Mouse (Mus musculus) kidney, postnatal 14 days (tissue): Measurements from ENCODE around the gene Rassf10.
"Not testable (repeated sequence)": the region's sequence is repeated elsewhere in the genome, so short reads cannot be mapped to it uniquely, and the experiment has no call there.

ENCODE experiments used
- DNase-seq: peaks from one replicate; pipeline ENCODE4 v3.0.0; 2022; ENCODE audit warnings: mixed read lengths

Rassf10 gene

DNA sequence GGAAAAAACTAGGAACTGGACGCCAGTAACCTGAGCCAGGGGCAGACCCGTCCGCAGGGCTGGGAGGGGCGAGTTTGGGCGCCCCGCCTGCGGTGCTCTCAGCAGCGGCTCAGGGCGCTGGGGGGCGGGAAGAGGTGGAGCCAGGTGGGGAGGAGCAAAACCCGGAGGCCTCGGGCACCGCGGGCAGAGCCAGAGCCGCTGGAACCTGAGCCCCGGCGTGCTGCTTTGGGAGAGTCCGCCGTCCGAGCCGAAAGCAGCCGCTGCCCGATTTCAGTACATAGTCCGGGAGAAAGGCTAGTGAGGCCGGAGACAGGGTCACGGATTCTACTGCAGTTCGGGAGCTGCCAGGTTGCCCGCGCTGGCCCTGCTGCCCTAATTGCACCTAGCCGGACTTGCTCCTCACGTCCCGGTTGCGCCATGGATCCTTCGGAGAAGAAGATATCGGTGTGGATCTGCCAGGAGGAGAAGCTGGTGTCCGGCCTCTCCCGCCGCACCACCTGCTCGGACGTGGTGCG lies at the start of gene Rassf10:
Rassf10 (plus strand) TSS at position 186 of the 515 bp plus-strand sequence.
- peak; percentile 94 for DNase-seq

DNA sequence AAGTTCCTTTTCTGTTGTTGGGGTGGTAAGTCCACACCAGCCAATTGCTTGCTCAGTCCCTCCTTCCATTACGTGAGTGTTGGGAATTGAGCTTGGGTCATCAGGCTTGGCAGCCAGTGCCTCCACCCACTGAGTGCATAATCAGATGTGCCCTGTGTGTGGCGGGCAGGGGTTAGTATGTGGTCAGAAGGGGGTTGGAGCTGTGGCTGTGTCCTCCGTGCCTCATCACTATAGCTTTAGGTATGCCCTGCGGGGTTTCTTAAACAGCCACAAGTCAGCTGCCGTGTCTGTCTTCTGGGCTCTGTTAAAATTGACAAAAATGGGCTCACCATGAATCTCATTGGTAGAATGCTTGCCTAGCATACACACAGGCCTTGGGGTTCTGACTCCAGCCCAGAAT lies 46.9 kb upstream of the Rassf10 start:
- no peak for DNase-seq

DNA sequence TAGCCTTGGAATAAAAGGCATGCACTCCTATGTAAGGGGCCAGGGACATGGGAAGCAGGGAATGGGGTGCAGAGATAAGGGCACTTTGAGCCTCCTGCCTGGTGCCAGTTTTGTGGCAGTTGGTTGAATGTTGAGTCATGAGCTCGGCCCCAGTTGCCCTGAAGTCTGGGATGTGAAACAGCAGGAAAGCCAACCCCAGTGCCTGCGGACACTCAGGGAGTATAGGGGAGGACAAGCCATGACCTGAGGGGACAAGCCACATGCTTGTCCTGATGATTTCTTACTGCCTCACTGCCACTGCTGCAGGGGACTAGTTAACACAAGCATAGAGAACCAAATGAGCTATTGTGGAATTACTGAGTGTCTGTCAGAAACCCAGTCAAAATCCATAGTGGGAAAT lies 46.3 kb upstream of the Rassf10 start:
- no peak for DNase-seq

DNA sequence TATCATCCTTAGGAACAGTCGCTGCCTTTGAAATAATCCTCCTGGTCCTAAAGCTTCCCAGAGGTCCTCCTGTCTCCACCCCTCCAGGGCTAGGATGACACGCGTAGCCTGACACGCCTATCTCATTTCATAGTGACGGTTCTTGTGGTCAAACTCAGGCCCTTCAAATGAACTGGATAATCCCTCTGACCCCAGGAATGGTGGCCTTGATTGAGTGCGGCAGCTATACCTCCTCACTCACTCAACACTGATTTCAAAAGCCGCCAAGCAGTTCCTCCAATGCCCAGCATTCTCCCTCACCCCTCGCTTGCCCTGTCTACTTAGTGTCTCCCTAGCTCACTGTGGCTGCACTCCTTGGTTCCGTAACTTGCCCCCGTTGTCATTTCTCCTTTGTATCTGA lies 44.6 kb upstream of the Rassf10 start:
- no peak for DNase-seq

DNA sequence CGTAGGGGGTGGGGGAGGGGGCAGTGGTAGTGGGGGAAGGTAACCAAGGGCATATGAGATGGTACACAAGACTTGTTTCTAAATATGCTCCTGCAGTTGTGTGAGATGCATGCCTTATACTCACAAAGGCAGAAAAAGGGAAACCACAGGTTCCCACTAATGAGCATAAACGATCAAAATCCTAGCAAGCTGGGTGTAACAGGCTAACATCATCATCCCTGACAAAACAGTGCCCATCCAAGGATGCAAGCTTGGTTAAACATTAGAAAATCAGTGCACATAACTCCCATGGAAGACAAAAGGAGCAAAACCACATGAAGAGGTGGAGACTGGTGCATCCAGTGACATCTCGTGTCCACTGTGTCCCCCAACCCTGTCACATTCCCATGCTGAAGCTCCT lies 40.8 kb upstream of the Rassf10 start:
- no peak for DNase-seq

DNA sequence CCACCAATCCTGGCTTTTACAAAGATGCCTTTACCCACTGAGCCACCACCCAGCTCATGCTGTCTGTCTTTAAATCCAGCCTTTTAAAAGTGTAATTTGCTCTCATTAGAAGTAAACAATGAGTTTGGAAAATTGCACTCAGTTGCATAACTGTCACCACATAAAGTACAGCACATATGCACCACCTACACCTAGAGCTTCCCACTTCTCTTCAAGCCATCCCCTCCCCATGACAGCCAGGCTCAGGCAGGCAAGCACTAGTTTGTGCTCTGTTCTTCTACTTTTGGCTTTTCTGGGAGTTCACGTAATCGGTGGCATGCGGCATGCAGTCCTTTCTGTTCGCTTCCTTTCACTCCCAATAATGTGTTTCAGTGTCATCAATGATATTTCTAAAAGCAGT lies 38.2 kb upstream of the Rassf10 start:
- DNase-seq = no peak

DNA sequence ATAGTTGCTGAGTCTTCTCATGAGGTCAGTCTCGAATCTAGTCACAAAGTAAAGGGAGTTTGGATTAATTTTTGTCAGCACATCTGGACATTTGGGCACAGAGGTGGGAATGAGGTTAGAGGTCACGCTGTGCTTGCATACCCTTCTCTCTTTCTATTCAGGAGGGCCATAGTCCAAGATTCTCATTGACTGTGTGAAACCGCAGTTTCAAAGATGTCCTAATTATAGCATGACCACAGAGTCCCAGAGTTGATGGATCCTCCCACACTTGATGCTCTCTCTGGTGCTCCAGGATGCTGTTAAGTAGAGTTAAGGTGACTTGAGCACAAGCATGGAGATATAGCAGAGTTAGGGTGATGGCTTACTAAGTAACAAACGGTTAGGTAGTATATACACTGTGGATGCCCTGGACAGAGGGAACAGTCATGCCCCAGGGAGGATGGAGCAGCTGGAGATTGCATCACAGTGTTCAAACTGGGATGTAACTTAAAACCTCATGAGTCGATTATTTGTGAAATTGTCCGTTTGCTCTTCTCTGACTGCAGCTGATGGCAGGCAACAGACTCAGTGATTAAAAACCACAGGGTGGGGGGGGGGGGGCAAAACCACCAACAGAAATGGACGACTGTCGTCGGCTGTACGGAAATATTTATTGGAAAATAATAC lies 36.0 kb upstream of the Rassf10 start:
- no peak for DNase-seq

DNA sequence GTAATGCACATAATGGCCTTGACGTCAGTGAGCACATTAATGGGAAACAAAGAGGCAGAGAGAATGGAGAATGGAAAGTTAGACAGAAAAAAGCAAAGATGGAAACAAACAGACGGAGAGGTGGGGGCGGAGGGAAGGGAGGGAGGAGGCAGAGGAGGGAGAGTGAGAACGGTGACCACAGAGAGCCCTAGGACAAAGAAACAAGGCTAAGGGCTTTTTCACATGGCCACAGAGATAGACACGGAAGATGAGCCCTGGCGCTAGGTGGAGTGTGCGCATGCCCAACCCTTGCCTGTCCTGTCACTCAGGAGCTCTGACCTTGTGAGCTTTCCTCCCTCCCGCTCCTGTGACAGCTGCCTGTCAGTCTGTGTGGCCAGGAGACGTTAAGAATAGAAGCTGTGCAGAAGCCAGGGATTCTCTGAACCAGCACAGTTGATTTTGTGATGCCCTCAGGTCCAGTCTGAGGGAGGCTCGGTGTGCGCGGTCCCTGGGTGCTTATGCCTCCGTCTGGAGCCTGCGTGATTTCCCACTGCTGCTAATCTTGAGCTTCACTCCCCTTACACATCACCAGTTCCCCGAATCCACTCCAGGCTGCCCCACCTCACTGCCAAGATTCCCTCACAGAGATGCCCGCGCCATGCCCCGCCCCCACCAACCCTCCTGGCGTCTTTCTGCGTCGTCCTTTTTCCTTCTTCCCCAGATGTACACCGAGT lies 35.3 kb upstream of the Rassf10 start:
- DNase-seq = no peak

DNA sequence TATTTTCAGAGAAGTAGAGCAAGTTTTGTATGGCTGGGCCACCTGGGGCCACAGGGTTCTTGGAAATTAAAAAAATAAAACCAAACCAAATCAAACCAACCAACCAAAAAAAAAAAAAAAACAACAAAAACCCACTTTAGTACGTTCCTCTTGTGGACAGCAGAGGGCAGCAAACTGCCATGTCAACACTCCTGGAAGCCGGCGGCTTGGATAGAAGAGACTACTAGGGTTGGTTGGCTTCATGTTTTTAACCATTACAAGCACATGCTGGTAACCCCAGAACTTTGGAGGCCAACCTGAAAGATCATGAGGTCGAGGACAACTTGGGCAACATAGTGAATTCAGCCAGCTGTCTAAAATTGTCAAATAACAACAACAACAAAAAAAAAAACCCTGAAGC lies 33.9 kb upstream of the Rassf10 start:
- DNase-seq = peak; percentile 76

DNA sequence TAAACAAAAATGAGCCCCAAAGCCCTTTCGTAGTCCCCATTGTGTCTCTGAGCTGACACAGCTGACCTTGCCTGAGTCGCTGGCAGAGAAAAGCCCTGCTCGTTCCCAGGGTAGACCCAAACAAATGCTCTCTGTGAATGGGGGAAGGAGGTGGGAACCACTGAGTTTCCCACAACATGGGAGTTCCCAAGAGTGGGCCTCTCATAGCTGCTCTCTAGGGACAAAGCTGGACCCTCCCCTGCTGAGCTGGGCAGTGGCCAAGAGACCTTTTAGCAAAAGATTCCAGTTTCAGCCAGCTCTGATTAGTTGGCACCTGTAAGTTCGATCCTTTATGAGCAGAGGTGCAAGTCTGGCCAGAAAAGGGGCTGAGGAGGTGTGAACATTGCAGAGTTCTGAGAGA lies 31.0 kb upstream of the Rassf10 start:
- no peak for DNase-seq

DNA sequence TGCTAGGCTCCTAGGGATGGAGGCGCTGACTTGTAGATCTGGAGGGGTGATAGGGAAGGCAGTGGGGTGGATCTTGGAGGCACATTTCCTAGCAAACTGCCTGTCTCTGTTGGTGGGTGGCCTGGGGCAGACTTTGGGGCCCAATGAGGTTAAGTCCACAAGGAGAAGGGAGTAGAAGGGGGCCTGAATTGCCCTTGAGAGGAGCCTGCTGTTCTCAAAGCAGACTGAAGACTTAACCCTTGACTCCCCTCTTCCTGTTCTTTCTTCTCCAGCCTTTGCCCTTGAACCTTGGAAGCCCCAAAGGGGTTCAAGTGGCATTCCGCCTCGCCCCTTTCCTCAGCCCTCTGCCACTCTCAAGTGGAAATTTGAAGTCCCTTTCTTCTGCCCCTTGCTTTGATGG lies 30.1 kb upstream of the Rassf10 start:
- no peak for DNase-seq

DNA sequence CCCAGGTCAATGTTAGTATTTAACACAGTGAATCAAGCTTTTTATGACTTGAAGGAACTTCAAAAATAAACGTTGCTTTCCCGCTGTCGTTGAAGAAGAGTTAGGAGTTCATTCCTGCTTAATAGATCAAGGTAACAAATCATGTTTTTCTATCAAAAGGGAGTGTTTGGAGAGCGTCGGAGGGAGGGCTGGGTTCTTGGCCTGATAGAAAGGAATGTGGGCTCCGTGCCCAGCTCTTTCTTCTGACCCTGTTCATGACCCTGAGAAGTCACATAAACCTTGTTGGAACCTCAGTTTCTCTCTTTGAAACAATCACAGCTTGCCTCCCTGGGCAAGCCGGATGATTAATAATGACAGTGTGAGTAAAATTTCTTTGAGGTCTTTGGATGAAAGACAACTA lies 23.1 kb upstream of the Rassf10 start:
- peak; percentile 67 for DNase-seq

DNA sequence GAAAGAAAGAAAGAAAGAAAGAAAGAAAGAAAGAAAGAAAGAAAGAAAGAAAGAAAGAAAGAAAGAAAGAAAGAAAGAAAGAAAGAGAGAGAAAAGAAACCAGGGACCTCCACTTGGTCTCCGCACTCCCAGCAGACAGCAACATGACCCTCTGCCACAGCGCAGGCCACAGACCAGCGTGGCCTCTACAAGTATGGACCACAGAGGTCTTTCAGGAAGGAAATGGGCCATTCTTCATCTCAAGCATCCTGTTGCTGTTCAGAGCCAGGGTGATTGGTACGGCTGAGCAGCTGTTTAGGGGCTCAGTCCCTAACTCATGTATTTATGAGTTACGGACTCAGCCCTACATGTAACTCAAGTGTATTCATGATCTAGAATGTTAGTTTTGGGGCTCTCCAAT lies 17.9 kb upstream of the Rassf10 start:
- not testable (repeated sequence) for DNase-seq

DNA sequence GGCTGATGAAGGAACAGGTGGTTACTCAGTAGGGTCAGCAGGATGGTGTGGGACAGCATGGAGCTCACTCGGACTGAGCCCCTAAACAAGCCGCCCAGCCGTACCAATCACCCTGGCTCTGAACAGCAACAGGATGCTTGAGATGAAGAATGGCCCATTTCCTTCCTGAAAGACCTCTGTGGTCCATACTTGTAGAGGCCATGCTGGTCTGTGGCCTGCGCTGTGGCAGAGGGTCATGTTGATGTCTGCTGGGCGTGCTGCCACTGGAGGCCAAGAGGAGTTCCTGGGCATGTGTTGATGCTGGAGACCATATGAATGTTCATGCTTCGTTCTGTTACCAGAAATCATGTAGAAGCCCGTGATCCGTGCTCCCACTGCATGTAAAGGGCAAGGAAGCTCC lies 16.7 kb upstream of the Rassf10 start:
- DNase-seq = no peak

DNA sequence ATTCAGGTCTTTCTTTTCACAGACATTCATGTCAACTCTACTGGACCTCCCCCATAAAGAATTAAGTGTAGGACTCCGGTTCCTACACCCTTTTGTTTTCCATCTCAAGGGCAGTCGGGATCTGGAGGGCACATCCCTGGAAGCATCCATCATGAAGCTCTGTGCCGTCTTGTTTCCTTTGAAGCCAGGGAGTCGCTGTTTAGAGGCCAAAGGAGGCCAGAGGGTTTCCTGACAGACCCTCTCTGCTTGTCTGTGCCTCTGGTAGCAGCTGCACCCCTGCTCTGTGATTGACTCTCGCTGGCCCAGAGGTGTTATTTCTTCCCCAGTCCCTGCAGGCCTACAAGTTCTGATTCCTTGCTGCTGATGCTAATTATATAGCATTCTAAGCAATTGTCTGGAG lies 14.8 kb upstream of the Rassf10 start:
- DNase-seq = no peak

DNA sequence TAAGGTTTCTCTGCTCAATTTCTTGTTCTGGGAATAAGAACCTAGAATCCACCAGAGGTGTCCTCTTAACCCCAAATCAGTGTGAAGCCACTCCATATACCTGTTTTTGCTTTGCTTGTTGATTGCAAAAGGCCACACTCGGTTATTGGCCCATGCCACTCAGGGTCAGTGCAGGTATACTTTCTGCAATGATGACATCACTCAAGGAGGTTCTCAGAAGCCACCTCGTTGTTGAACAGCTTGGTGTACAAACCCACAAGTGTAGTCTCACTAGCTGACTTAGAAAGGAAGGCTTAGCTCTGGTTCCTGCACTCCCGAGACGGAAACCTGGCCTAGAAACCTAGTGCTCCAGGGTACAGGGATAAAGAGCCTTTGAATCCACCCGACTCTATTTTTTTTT lies 11.2 kb upstream of the Rassf10 start:
- DNase-seq = no peak

DNA sequence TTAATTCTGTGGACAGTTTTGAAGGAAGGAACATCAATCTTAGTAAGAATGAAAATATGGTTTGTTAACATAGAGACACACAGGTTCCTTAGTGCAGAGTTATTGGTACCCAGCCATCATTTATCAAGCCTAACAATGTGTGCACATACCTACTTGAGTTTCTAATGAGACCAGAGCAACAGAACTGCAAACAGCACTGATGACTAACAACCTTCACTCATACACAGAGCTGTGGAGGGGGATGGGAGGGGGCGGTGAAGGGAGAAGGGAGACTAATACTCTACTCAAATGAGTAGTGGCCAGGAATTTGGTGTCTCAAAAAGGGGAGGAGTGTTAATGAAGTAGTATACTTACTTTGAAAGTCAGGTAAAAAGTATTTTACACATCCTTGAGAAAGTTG lies 10.7 kb upstream of the Rassf10 start:
- DNase-seq = no peak

DNA sequence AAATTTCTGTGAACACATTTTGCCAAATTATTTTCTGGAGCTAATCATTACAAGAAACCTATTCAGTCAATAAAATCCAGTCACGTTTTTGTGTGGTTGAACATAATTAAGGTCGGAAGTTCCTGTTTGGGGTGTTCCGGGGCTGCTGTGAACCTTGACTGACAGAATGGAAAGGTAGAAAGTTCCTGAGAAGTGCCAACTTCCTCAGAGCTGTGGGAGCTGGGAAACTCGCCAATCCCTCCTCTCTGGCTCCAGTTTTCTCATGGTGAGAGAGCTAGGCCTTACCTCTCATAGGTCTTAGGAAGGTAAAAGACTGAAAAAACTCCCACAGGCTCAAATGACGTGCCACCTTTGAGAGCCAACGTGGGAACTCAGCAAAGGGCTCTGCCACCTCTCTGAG lies 7.1 kb upstream of the Rassf10 start:
- DNase-seq = peak; percentile 73

DNA sequence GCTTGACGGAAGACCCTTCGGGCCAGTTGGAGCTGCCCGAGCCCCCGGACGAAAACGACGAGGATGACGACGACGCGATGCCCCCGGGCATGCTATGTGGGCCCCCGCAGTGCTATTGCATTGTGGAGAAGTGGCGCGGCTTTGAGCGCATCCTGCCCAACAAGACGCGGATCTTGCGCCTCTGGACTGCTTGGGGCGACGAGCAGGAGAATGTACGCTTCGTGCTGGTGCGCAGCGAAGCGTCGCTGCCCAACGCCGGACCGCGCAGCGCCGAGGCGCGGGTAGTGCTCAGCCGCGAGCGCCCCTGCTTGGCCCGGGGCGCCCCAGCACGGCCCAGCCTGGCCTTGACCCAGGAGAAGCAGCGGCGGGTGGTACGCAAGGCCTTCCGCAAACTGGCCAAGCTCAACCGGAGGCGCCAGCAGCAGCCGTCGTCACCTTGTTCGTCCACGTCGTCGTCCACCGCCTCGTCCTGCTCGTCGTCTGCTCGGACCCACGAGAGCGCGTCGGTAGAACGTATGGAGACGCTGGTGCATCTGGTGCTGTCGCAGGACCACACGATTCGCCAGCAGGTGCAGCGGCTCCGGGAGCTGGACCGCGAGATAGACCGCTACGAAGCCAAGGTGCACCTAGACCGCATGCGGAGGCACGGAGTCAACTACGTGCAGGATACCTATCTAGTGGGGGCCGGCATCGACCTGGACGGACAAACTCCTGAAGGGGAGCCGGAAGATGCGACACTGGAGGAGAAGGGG lies 765 bp downstream of the Rassf10 start:
- DNase-seq = peak; percentile 51

DNA sequence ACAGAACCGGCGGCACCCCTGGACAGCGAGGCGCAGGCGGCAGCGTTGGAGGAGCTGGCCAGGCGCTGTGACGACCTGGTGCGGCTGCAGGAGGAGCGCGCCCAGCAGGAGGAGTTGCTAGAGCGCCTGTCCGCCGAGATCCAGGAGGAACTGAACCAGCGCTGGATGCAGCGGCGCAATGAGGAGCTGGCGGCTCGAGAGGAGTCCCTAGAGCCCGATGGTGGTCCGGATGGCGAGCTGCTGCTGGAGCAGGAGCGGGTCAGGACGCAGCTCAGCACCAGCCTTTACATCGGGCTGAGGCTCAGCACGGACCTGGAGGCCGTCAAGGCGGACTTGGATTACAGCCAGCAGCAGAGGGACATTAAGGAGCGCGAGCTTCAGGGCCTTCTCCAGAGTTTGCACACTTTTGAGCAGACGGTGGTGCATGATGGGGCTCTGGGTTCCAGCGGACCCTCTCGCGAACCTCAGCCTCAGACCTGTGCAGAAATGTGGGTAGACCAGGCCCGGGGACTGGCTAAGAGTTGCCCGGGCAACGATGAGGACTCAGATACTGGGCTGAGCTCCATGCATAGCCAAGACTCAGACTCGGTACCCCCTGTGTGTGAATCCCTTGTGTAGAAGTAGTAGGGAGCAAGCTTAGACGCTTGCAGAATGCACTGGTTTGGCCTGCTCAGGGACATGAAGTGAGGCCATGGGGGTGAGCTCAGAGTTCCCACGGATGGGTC lies 1.5 kb downstream of the Rassf10 start:
- DNase-seq = peak; percentile 65

DNA sequence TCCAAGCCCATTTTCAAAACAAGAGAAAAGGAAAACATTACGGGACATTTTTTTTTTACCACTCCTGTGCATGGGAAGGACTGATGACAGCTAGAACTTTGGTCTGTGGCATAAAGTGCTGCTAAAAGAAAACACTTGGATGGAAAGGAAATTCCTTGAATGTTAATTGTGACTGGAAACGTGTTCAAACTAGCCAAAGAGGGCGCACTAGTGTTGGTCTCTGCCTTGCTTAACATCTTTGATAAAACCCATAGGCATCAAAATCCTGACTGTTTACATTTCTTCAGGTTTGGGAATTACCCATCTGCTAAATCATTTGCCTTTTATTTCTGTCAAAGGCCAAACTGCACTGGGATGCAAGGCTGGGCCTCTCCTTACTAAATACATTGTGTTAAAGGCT lies 2.2 kb downstream of the Rassf10 start:
- DNase-seq = peak; percentile 14

DNA sequence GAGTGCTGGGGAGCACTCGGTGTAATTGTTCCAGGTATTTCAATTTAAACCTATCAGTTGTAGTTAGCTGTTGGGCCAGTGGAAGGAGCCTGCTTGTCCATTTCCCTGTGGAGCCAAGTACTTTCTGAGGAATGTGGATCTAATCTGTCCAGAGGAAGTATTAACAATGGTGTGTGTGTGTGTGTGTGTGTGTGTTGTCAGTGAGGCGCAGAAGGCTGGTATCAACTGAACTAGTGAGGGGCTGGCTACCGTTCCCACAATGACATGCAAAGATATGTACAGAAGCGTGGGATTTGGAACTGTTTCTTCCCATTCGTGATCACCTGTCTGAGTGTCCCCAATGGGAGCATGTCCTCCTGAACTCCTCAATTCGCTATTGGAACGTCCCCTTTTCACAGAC lies 3.2 kb downstream of the Rassf10 start:
- peak; percentile 28 for DNase-seq

DNA sequence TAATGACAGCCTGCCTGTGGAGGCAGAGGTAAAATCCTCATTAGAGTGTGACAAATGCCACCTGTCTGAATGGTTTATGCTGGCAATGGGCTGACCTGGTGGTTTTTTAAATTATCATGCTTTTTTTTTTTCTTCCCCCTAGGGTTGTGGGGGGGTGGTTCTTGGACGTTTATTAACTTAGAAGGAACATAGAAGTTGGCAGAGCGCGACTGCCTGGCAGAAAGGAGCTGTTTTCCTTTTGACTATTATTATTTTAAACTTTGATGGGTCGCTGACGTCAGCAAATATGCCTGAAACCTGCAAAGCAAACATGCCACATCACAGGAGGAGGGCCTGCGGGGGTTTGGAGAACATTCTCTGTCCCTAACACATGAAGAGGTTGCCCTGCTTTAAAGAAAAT lies 3.9 kb downstream of the Rassf10 start:
- peak; percentile 70 for DNase-seq
